Mouse (Mus musculus): Measurements from ENCODE around the gene Flad1. TPM values are rescaled to one million over a fixed set of nuclear protein-coding genes. Genes with fewer than 3 reads are reported as not detected.

The Flad1 gene
- total and polyA plus RNA-seq, 2 experiments from 2014 or later, result 50.8 to 79.3 TPM

DNA sequence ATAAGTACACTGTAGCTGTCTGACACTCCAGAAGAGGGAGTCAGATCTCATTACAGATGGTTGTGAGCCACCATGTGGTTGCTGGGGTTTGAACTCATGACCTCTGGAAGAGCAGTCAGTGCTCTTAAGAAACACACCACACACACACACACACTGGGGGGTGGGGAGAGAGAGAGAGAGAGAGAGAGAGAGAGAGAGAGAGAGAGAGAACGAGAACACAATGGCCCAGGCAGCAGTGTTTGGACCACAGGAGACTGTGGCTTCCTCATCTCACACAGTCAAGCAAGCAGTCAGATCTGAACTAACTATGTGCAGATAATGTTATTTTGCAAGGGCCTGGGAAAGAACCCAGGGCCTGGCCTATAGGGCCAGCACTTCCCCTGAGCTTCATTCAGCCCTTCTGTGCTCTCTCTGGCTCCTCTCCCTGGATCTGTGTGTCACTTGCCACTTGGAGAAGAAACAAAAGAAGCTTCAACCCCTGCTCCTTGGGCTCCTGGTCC lies 44.2 kb upstream of the Flad1 start:
- H3K27ac ChIP-seq (ENCODE audit: low read depth), result no peak overlapping the region
- H3K36me3 ChIP-seq (replicated peaks; ENCODE audit: control insufficient read depth, insufficient read depth, low read length), result no peaks in the 10 kb centered on the region
- no peak for TF ChIP-seq EP300 (IDR thresholded peaks at IDR 0.05; ENCODE audit: low read depth)
- no peak for TF ChIP-seq CTCF (IDR thresholded peaks at IDR 0.05; ENCODE audit: low read depth)
- no peak for ATAC-seq (ENCODE audit: insufficient read depth, low read depth)
- H3K27me3 ChIP-seq (ENCODE audit: control insufficient read depth, insufficient read depth, low read length), result no peaks in the 10 kb centered on the region
- H3K4me3 ChIP-seq (ENCODE audit: low read depth, low read length), result no peak overlapping the region
- no peak overlapping the region for H3K9ac ChIP-seq (replicated peaks; ENCODE audit: low read depth, low read length)
- no peaks in the 10 kb centered on the region for H3K9me3 ChIP-seq (replicated peaks; ENCODE audit: control insufficient read depth, low read length)
- no peak for DNase-seq (ENCODE audit: low spot score)
- H3K4me2 ChIP-seq (ENCODE audit: low read depth, low read length), result no peak overlapping the region
- peaks cover 12% of the 10 kb centered on the region for H3K4me1 ChIP-seq (ENCODE audit: control insufficient read depth, insufficient read depth)
- 83% methylated on average over 1 of the region's 1 CpGs for WGBS

DNA sequence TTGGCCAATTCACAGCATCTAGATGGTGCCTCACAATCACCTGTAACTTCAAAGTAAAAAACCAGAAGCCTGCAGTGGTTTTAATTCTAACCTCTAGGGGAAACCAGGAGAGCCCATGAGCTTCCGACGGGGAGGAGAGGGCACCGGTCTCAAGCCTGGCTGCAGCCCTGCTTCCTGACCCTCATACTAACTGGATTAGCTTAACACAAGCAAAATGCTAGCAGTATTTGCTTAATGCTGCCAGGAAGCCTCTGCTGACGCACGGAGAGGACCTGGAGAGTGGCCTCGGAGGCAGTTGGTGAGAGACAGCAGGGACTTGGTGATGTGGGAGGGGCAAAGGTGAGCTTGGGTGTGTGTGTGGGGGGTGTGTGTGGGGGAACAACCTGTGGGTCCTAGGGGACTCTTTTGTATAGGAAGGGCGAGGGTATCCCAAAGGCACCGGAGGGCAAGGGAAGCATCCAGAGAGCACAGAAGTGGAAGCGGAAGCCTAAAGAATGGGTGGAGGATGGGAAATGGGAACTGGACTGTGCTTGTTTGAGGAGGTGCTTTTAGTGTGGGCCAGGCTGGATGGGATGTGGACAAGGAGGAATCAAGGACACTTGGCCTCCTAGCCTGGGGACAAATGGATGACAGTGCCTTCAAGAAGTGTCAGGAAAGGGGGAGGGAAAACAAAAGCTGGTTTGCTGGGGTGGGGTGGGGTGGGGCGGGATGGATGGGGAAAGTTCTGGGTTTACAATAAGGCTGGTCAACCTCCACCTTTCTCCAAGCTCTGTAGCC lies 42.9 kb upstream of the Flad1 start, which contains the start of gene Pmvk:
Gene Pmvk, plus strand, starts transcription at position 141 of the 777 bp plus-strand sequence.
- Histone ChIP-seq H3K4me1 (ENCODE audit: control insufficient read depth, insufficient read depth) (peaks cover 9% of the 10 kb centered on the region; the same call in 1 of the 2 replicates), H3K4me2 (ENCODE audit: low read depth, low read length) (no peak within 1 kb of the TSS), H3K9ac (replicated peaks; ENCODE audit: low read depth, low read length) (no peak within 1 kb of the TSS), H3K27ac (ENCODE audit: low read depth) (no peak within 1 kb of the TSS), H3K9me3 (replicated peaks; ENCODE audit: control insufficient read depth, low read length) (no peaks in the 10 kb centered on the region), H3K4me3 (ENCODE audit: low read depth, low read length) (no peak within 1 kb of the TSS), H3K36me3 (replicated peaks; ENCODE audit: control insufficient read depth, insufficient read depth, low read length) (no peaks in the 10 kb centered on the region), H3K27me3 (ENCODE audit: control insufficient read depth, insufficient read depth, low read length) (no peaks in the 10 kb centered on the region)
- DNase-seq (ENCODE audit: low spot score) (no peak), ATAC-seq (ENCODE audit: insufficient read depth, low read depth) (no peak)
- TF ChIP-seq CTCF (IDR thresholded peaks at IDR 0.05; ENCODE audit: low read depth) (no peak), EP300 (IDR thresholded peaks at IDR 0.05; ENCODE audit: low read depth) (no peak)
- 60% methylated on average over 10 of the region's 10 CpGs for WGBS

DNA sequence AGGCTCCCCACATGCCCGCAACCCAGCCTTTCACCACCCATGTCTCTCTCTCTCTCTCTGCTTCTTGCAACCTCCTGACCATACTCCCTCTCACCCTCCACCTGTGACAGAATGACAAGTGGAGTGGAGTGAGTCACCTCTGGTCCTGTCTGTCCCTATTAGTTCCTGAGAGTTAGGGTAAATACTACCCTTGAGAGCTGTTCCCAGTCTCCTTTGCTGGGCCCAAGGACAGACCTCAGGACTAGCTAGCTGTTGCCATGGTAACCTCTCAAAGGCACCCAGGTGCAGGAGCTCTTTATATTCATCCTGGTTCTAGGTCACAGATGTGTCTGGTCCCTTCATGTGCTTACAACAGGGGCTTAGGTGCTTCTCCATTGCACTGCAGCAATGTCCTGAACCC lies 40.2 kb upstream of the Flad1 start:
- Histone ChIP-seq H3K27ac (ENCODE audit: low read depth) (peak overlapping the region; percentile 23; the same call in 1 of the 2 replicates), H3K36me3 (replicated peaks; ENCODE audit: control insufficient read depth, insufficient read depth, low read length) (peaks cover 6% of the 10 kb centered on the region), H3K9me3 (replicated peaks; ENCODE audit: control insufficient read depth, low read length) (no peaks in the 10 kb centered on the region), H3K27me3 (ENCODE audit: control insufficient read depth, insufficient read depth, low read length) (no peaks in the 10 kb centered on the region), H3K4me3 (ENCODE audit: low read depth, low read length) (no peak overlapping the region), H3K4me1 (ENCODE audit: control insufficient read depth, insufficient read depth) (peaks cover 11% of the 10 kb centered on the region), H3K9ac (replicated peaks; ENCODE audit: low read depth, low read length) (no peak overlapping the region), H3K4me2 (ENCODE audit: low read depth, low read length) (no peak overlapping the region)
- DNase-seq (ENCODE audit: low spot score) (no peak), ATAC-seq (ENCODE audit: insufficient read depth, low read depth) (no peak)
- TF ChIP-seq EP300 (IDR thresholded peaks at IDR 0.05; ENCODE audit: low read depth) (no peak), CTCF (IDR thresholded peaks at IDR 0.05; ENCODE audit: low read depth) (no peak)
- WGBS, result 73% methylated on average over 1 of the region's 1 CpGs

DNA sequence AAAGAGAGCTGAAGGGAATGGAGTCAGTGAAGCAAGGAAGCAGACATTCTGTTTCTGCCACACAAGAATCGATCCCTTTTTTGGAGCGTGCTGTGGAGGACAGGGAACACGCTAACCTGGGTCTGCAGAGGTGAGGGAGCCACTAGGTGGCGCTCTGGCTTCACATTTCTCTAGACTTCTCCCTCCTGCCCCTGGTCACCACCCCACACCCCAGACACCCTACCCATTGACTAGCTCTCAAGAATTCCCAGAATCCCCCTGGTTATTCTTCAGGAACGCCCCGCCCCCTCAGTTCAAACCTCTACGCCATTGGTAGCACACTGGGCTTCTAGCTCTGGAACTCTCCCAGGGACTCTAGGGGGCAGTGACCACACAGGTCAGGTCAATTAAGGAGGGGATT lies 37.9 kb upstream of the Flad1 start:
- Histone ChIP-seq H3K4me2 (ENCODE audit: low read depth, low read length) (no peak overlapping the region), H3K27me3 (ENCODE audit: control insufficient read depth, insufficient read depth, low read length) (no peaks in the 10 kb centered on the region), H3K9ac (replicated peaks; ENCODE audit: low read depth, low read length) (no peak overlapping the region), H3K36me3 (replicated peaks; ENCODE audit: control insufficient read depth, insufficient read depth, low read length) (peaks cover 30% of the 10 kb centered on the region), H3K9me3 (replicated peaks; ENCODE audit: control insufficient read depth, low read length) (no peaks in the 10 kb centered on the region), H3K4me1 (ENCODE audit: control insufficient read depth, insufficient read depth) (peaks cover 11% of the 10 kb centered on the region), H3K27ac (ENCODE audit: low read depth) (peak overlapping the region; percentile 77; the same call in 1 of the 2 replicates), H3K4me3 (ENCODE audit: low read depth, low read length) (no peak overlapping the region)
- DNase-seq (ENCODE audit: low spot score), result peak; percentile 83
- TF ChIP-seq CTCF (IDR thresholded peaks at IDR 0.05; ENCODE audit: low read depth) (peak; percentile 63), EP300 (IDR thresholded peaks at IDR 0.05; ENCODE audit: low read depth) (no peak)
- ATAC-seq (ENCODE audit: insufficient read depth, low read depth), result peak; percentile 72
- 26% methylated on average over 7 of the region's 7 CpGs for WGBS

DNA sequence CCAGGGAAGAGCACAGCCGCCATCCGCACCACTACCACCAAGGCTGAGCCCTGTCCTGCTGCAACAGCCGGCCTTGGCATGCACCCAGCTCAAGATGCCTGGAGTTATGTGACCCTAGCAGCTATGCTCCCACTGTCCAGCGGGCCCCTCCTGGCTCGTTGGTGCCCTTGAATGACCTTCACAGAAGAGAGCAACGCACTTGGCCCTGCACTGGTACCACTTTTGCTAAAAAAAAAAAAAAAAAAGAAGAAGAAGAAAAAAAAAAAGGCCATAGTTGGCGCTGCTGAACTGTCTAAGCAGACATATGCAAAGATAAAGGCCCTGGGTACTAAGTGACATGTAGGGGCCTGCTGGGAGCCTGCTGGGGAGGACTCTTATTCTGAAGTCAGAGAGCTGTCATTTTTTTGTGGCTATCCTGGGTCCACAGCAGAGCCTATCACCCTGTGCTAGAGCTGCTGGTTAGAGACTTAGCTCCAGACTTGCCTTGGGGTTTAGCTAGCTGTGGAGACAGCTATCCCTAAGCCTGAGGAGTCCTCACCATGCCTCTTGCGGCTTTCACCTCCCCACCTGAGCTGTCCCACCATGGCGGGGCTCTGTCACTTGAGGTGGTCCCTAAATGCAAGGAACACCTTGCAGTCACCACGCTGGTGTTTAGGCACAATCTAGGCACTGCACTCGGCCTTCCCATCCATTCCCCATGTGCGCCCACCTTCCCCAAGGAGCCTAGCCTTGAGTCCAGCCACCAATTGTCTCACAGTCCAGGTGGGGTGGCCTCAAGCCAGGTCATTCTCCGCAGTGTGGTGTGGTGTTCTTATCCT lies 37.3 kb upstream of the Flad1 start:
- Histone ChIP-seq H3K4me2 (ENCODE audit: low read depth, low read length) (peak overlapping the region; percentile 12; the same call in 1 of the 2 replicates), H3K27ac (ENCODE audit: low read depth) (peak overlapping the region; percentile 77), H3K4me3 (ENCODE audit: low read depth, low read length) (no peak overlapping the region), H3K27me3 (ENCODE audit: control insufficient read depth, insufficient read depth, low read length) (no peaks in the 10 kb centered on the region), H3K9ac (replicated peaks; ENCODE audit: low read depth, low read length) (no peak overlapping the region), H3K4me1 (ENCODE audit: control insufficient read depth, insufficient read depth) (peaks cover 11% of the 10 kb centered on the region), H3K9me3 (replicated peaks; ENCODE audit: control insufficient read depth, low read length) (no peaks in the 10 kb centered on the region), H3K36me3 (replicated peaks; ENCODE audit: control insufficient read depth, insufficient read depth, low read length) (peaks cover 36% of the 10 kb centered on the region)
- peak; percentile 88 for DNase-seq (ENCODE audit: low spot score)
- ATAC-seq (ENCODE audit: insufficient read depth, low read depth), result peak; percentile 86
- TF ChIP-seq EP300 (IDR thresholded peaks at IDR 0.05; ENCODE audit: low read depth) (peak; percentile 53; the same call in 1 of the 2 replicates), CTCF (IDR thresholded peaks at IDR 0.05; ENCODE audit: low read depth) (0 out of 2 replicates have a peak, but pooled peaks have one; percentile 4)
- 29% methylated on average over 13 of the region's 13 CpGs for WGBS

All from heart, postnatal 0 days (tissue).